13 mouse cellular contexts compared by ENCODE assay signal in the genomic region with DNA sequence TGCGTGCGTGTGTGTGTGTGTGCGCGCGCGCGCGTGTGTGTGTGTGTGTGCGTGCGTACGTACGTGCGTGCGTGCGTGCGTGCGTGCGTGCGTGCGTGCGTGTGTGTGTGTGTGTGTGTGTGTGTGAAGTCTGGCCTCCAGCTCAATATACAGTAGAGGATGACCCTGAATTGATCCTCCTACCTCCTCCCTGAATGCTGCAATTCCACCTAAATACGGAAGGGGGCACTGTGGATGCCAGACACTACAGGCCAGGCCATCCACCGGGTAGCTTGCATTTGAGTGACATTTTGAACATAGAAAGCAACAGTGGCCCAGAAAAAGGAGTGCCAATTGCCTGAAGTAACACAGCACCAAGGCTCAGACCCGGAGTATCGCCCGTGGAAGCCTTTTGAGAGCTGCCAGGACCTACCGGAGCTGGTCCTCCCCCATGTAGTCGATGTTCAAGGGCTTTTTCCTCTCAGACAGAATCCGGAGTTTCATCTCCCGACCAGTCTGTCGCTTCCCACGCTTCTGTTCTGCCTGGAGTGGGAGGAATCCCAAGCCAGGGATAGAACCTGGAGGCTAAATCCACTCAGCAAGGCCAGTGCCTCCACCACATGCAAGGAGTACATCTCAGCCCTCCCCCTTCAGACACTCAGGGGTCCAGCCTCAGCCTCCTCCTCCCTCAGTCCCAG. TPM values are rescaled to one million over a fixed set of nuclear protein-coding genes. Genes with fewer than 3 reads are reported as not detected.
DNase-seq lines count a peak whose midpoint lies in the region; ATAC-seq and TF ChIP-seq lines count a peak whose summit lies in the region.
"Had no signal": no experiment of that assay in that cellular context is flagged by ENCODE, and none has a peak within 500 bp of the region (broad histone marks: within the 10 kb centered on the region; RNA-seq: fewer than 3 reads in every experiment).

No protein-coding gene starts in this region.

- no peaks in the 10 kb centered on the region for H3K9me3 ChIP-seq in heart, embryonic 10.5 days
- no peaks in the 10 kb centered on the region for H3K9me3 ChIP-seq in MEL (replicated peaks; ENCODE audit: insufficient read depth, low read length)
- H3K9me3 ChIP-seq in liver, embryonic 14.5 days (ENCODE audit: control insufficient read depth, low read length): no peaks in the 10 kb centered on the region
- H3K9me3 ChIP-seq: kidney, embryonic 15.5 days had no signal

- H3K27me3 ChIP-seq in heart, embryonic 10.5 days (ENCODE audit: insufficient read depth, poor library complexity, severe bottlenecking): no peaks in the 10 kb centered on the region
- H3K27me3 ChIP-seq in MEL (ENCODE audit: control insufficient read depth in 1 of 2, insufficient read depth in 2 of 2, low read length in 2 of 2): no peaks in the 10 kb centered on the region
- H3K27me3 ChIP-seq in liver, embryonic 14.5 days (ENCODE audit: control insufficient read depth, insufficient read depth, low read length): no peaks in the 10 kb centered on the region
- H3K27me3 ChIP-seq: kidney, embryonic 15.5 days had no signal

- 74% methylated on average over 32 of the region's 32 CpGs for WGBS in heart, embryonic 10.5 days
- WGBS in lung, adult 2 months: 80% methylated on average over 32 of the region's 32 CpGs
- 76% methylated on average over 24 of the region's 32 CpGs for WGBS in liver, embryonic 14.5 days (ENCODE audit: insufficient replicate concordance)

- H3K36me3 ChIP-seq in heart, embryonic 10.5 days: peaks cover 10% of the 10 kb centered on the region; the same call in 1 of the 2 replicates
- peaks cover 0 to 44% of the 10 kb centered on the region in 2 experiments; a peak in 2 of 4 replicates for H3K36me3 ChIP-seq in MEL (ENCODE audit: control insufficient read depth in 1 of 2, insufficient read depth in 2 of 2, low read length in 2 of 2)
- H3K36me3 ChIP-seq in liver, embryonic 14.5 days (replicated peaks; ENCODE audit: control insufficient read depth, insufficient read depth, low read depth): no peaks in the 10 kb centered on the region
- H3K36me3 ChIP-seq: kidney, embryonic 15.5 days had no signal

- TF ChIP-seq CTCF in lung, adult 2 months (IDR thresholded peaks at IDR 0.05; ENCODE audit: insufficient read depth, low read length): peak; percentile 35
- TF ChIP-seq CTCF in MEL (IDR thresholded peaks at IDR 0.05 in 2 of 3, conservative IDR thresholded peaks at IDR 0.05 in 1 of 3; ENCODE audit: control insufficient read depth in 1 of 3, insufficient read depth in 1 of 3, low read depth in 2 of 3, low read length in 3 of 3, poor library complexity in 1 of 3, severe bottlenecking in 1 of 3): peak; percentile 69 to 82 (median 71)
- TF ChIP-seq CTCF in liver, embryonic 14.5 days (IDR thresholded peaks at IDR 0.05; ENCODE audit: low read depth): peak; percentile 72

- no peak overlapping the region for H3K4me2 ChIP-seq in liver, embryonic 14.5 days (ENCODE audit: low read depth)
- H3K4me2 ChIP-seq: kidney, embryonic 15.5 days had no signal

- 0 out of 4 replicates have a peak, but pooled peaks of 1 of the 2 experiments have one; percentile 7 for TF ChIP-seq EP300 in MEL (IDR thresholded peaks at IDR 0.05; ENCODE audit: low read depth in 1 of 2, low read length in 2 of 2)
- TF ChIP-seq EP300 in liver, embryonic 14.5 days (IDR thresholded peaks at IDR 0.05; ENCODE audit: low read depth): no peak

- peak overlapping the region; percentile 60 for H3K9ac ChIP-seq in MEL (ENCODE audit: control insufficient read depth, low read depth, low read length, poor library complexity, severe bottlenecking)
- no peak overlapping the region for H3K9ac ChIP-seq in liver, embryonic 14.5 days (replicated peaks)
- H3K9ac ChIP-seq: kidney, embryonic 15.5 days had no signal

- no peak for TF ChIP-seq POLR2A in lung, adult 2 months (IDR thresholded peaks at IDR 0.05; ENCODE audit: borderline replicate concordance, extremely low read depth, low read depth, low read length)
- TF ChIP-seq POLR2A in MEL (IDR thresholded peaks at IDR 0.05; ENCODE audit: control insufficient read depth in 1 of 2, insufficient read depth in 1 of 2, low read depth in 1 of 2, low read length in 2 of 2, poor library complexity in 1 of 2): peak in 1 of 2 experiments; percentile 21; a peak in 1 of 4 replicates

- ATAC-seq in liver, embryonic 14.5 days (ENCODE audit: insufficient read depth): no peak
- ATAC-seq: forebrain, embryonic 14.5 days had no signal

- H3K27ac ChIP-seq in heart, embryonic 10.5 days: 0 out of 2 replicates have a peak overlapping the region, but pooled peaks have one; percentile 29
- peak overlapping the region; percentile 97 for H3K27ac ChIP-seq in MEL (ENCODE audit: control insufficient read depth, low read depth, low read length)
- H3K27ac ChIP-seq in liver, embryonic 14.5 days: no peak overlapping the region
- H3K27ac ChIP-seq: kidney, embryonic 15.5 days had no signal

- no peaks in the 10 kb centered on the region for H3K79me2 ChIP-seq in MEL (ENCODE audit: control insufficient read depth, insufficient read depth, low read length, poor library complexity)

- TF ChIP-seq RAD21 in MEL (IDR thresholded peaks at IDR 0.05; ENCODE audit: low read depth, low read length): no peak

- H3K4me3 ChIP-seq in heart, embryonic 10.5 days: no peak overlapping the region
- H3K4me3 ChIP-seq in lung, adult 2 months (replicated peaks; ENCODE audit: extremely low read depth, low read depth, low read length): no peak overlapping the region
- H3K4me3 ChIP-seq in MEL (ENCODE audit: control insufficient read depth in 1 of 2, insufficient read depth in 1 of 2, low read depth in 2 of 2, low read length in 2 of 2): peak overlapping the region; percentile 48 to 71
- no peak overlapping the region for H3K4me3 ChIP-seq in liver, embryonic 14.5 days (ENCODE audit: insufficient read depth in 1 of 2, low read depth in 2 of 2, low read length in 2 of 2)
- H3K4me3 ChIP-seq: kidney, embryonic 15.5 days had no signal

- H3K4me1 ChIP-seq in heart, embryonic 10.5 days: peaks cover 49% of the 10 kb centered on the region
- no peaks in the 10 kb centered on the region for H3K4me1 ChIP-seq in lung, adult 2 months (ENCODE audit: control insufficient read depth, insufficient read depth, low read length)
- H3K4me1 ChIP-seq in MEL (ENCODE audit: control insufficient read depth in 1 of 2, insufficient read depth in 2 of 2, low read length in 2 of 2): peaks cover 12 to 51% of the 10 kb centered on the region in 2 experiments
- H3K4me1 ChIP-seq in liver, embryonic 14.5 days (replicated peaks; ENCODE audit: control insufficient read depth in 2 of 2, insufficient read depth in 2 of 2, low read length in 1 of 2): peaks cover 6 to 20% of the 10 kb centered on the region in 2 experiments

- no peak for DNase-seq in heart, embryonic 10.5 days (ENCODE audit: low spot score)
- DNase-seq in heart, adult 18-20 months: no peak
- no peak for DNase-seq in lung, adult 2 months
- no peak for DNase-seq in lung, postnatal 10 days
- DNase-seq in MEL (ENCODE audit: low read depth, low spot score) (peak; percentile 91), adipocyte (ENCODE audit: low spot score) (no peak)
- no peak for DNase-seq in liver, embryonic 14.5 days (ENCODE audit: low read depth in 3 of 3, low spot score in 3 of 3)
- no peak for DNase-seq in adrenal gland, postnatal 25 days
- DNase-seq: heart, postnatal 36 days; lung, postnatal 4 days; thymus, postnatal 4 days had no signal

RNA-seq across cellular contexts. Expression of a gene that starts 6.7 kb away (rescaled TPM):
- polyA plus RNA-seq in heart, embryonic 10.5 days (2016; fragmentation: Nextera tagmentation; extraction: Ambion mirVana): 30.9 and 46.0 TPM in 2 replicates
- 10 to 100 TPM; 54.6 to 62.1 TPM for total RNA-seq in heart, adult 18-20 months (2021)
- polyA plus RNA-seq in lung, adult 2 months (2012; rRNA removed): 92.3 and 108 TPM in 2 replicates
- total RNA-seq in MEL (2012; rRNA removed): 51.4 and 64.2 TPM in 2 replicates
- polyA plus RNA-seq in MEL (2012; ENCODE audit: insufficient read depth in 1 of 2, insufficient read length in 2 of 2, low read depth in 1 of 2, low replicate concordance in 2 of 2, missing spikeins in 1 of 2): 100 to 1,000 TPM in 1 of 2 experiments, not detected in 1; 153 TPM
- 16.2 and 22.2 TPM in 2 replicates for polyA plus RNA-seq in liver, embryonic 14.5 days (2012; rRNA removed)
- polyA plus RNA-seq in liver, embryonic 14.5 days (2014; fragmentation: Nextera tagmentation; extraction: Ambion mirVana): 15.6 and 22.2 TPM in 2 replicates
- total RNA-seq in adrenal gland, postnatal 25 days (2021): 94.4 and 98.3 TPM in 2 replicates

RNA-seq across cellular contexts. Expression of a gene that starts 8.0 kb away (rescaled TPM):
- polyA plus RNA-seq in heart, embryonic 10.5 days (2016; fragmentation: Nextera tagmentation; extraction: Ambion mirVana): 97.0 and 167 TPM in 2 replicates
- total RNA-seq in heart, adult 18-20 months (2021): 10 to 100 TPM; 20.9 to 22.2 TPM
- polyA plus RNA-seq in lung, adult 2 months (2012; rRNA removed): 0.81 and 0.89 TPM in 2 replicates
- total RNA-seq in MEL (2012; rRNA removed): 5.0 and 5.4 TPM in 2 replicates
- 10 to 100 TPM in 1 of 2 experiments, not detected in 1; 16.4 TPM for polyA plus RNA-seq in MEL (2012; ENCODE audit: insufficient read depth in 1 of 2, insufficient read length in 2 of 2, low read depth in 1 of 2, low replicate concordance in 2 of 2, missing spikeins in 1 of 2)
- 2.0 and 4.0 TPM in 2 replicates for polyA plus RNA-seq in liver, embryonic 14.5 days (2012; rRNA removed)
- polyA plus RNA-seq in liver, embryonic 14.5 days (2014; fragmentation: Nextera tagmentation; extraction: Ambion mirVana): 2.6 and 3.3 TPM in 2 replicates
- 0.94 and 2.2 TPM in 2 replicates for total RNA-seq in adrenal gland, postnatal 25 days (2021)

RNA-seq across cellular contexts. Expression of a gene that starts 15.8 kb away (rescaled TPM):
- polyA plus RNA-seq in heart, embryonic 10.5 days (2016; fragmentation: Nextera tagmentation; extraction: Ambion mirVana): 960 and 1,463 TPM in 2 replicates
- over 10,000 TPM; 10,363 to 11,433 TPM for total RNA-seq in heart, adult 18-20 months (2021)
- 428 and 438 TPM in 2 replicates for polyA plus RNA-seq in lung, adult 2 months (2012; rRNA removed)
- 281 and 353 TPM in 2 replicates for total RNA-seq in MEL (2012; rRNA removed)
- 100 to 1,000 TPM in 1 of 2 experiments, not detected in 1; 328 TPM for polyA plus RNA-seq in MEL (2012; ENCODE audit: insufficient read depth in 1 of 2, insufficient read length in 2 of 2, low read depth in 1 of 2, low replicate concordance in 2 of 2, missing spikeins in 1 of 2)
- 0.30 and 0.35 TPM in 2 replicates for polyA plus RNA-seq in liver, embryonic 14.5 days (2012; rRNA removed)
- 0.45 TPM in 1 of 2 replicates, not detected in the other for polyA plus RNA-seq in liver, embryonic 14.5 days (2014; fragmentation: Nextera tagmentation; extraction: Ambion mirVana)
- 0.85 TPM in 1 of 2 replicates, not detected in the other for total RNA-seq in adrenal gland, postnatal 25 days (2021)

RNA-seq across cellular contexts. Expression of a gene that starts 24.1 kb away (rescaled TPM):
- 0.63 and 0.65 TPM in 2 replicates for polyA plus RNA-seq in heart, embryonic 10.5 days (2016; fragmentation: Nextera tagmentation; extraction: Ambion mirVana)
- 1 to 10 TPM; 2.0 to 2.5 TPM for total RNA-seq in heart, adult 18-20 months (2021)
- 16.1 and 17.8 TPM in 2 replicates for polyA plus RNA-seq in lung, adult 2 months (2012; rRNA removed)
- 0.69 and 0.73 TPM in 2 replicates for total RNA-seq in MEL (2012; rRNA removed)
- 1 to 10 TPM in 1 of 2 experiments, not detected in 1; 2.9 TPM for polyA plus RNA-seq in MEL (2012; ENCODE audit: insufficient read depth in 1 of 2, insufficient read length in 2 of 2, low read depth in 1 of 2, low replicate concordance in 2 of 2, missing spikeins in 1 of 2)
- polyA plus RNA-seq in liver, embryonic 14.5 days (2012; rRNA removed): 0.39 and 0.42 TPM in 2 replicates
- polyA plus RNA-seq in liver, embryonic 14.5 days (2014; fragmentation: Nextera tagmentation; extraction: Ambion mirVana): 0.09 TPM in 1 of 2 replicates, not detected in the other
- total RNA-seq in adrenal gland, postnatal 25 days (2021): 0.91 and 1.2 TPM in 2 replicates

RNA-seq across cellular contexts. Expression of a gene that starts 39.1 kb away (rescaled TPM):
- polyA plus RNA-seq in heart, embryonic 10.5 days (2016; fragmentation: Nextera tagmentation; extraction: Ambion mirVana): 1.0 and 2.8 TPM in 2 replicates
- 1 to 10 TPM in 1 of 2 experiments, under 1 TPM in 1; 0.36 to 1.3 TPM for total RNA-seq in heart, adult 18-20 months (2021)
- 12.6 and 13.8 TPM in 2 replicates for polyA plus RNA-seq in lung, adult 2 months (2012; rRNA removed)
- not detected in 2 replicates for total RNA-seq in MEL (2012; rRNA removed)
- not detected for polyA plus RNA-seq in MEL (2012; ENCODE audit: insufficient read depth in 1 of 2, insufficient read length in 2 of 2, low read depth in 1 of 2, low replicate concordance in 2 of 2, missing spikeins in 1 of 2)
- 0.15 and 0.22 TPM in 2 replicates for polyA plus RNA-seq in liver, embryonic 14.5 days (2012; rRNA removed)
- polyA plus RNA-seq in liver, embryonic 14.5 days (2014; fragmentation: Nextera tagmentation; extraction: Ambion mirVana): 0.25 and 0.81 TPM in 2 replicates
- 7.0 and 8.9 TPM in 2 replicates for total RNA-seq in adrenal gland, postnatal 25 days (2021)

Comparison
In these comparisons a context has a peak if more than half of its experiments do, and no peak if none do; other contexts are left out.
1. H3K4me3 ChIP-seq: peak in MEL (2 of 2); none in heart, embryonic 10.5 days (single experiment), lung, adult 2 months (single experiment) and liver, embryonic 14.5 days (0 of 2).
2. RNA of a gene that starts 15.8 kb away (polyA plus RNA-seq): 960 to 1,463 TPM in heart, embryonic 10.5 days, 428 to 438 TPM in lung, adult 2 months and 328 TPM in MEL; 0.30 to 0.45 TPM in liver, embryonic 14.5 days; every median in the first group is over 10 times any median in the second.
3. Peak in every context shown above with its lines, with median percentiles within 50 percentile points of each other: CTCF ChIP-seq.